Mouse (Mus musculus) heart, postnatal 0 days (tissue): ENCODE data around the gene Polr3e. TPM values are rescaled to one million over a fixed set of nuclear protein-coding genes. Genes with fewer than 3 reads are reported as not detected.
A peak's percentile ranks its signal among the peaks of the same experiment; 100 is the strongest.
"Not testable (repeated sequence)": the region's sequence is repeated elsewhere in the genome, so short reads cannot be mapped to it uniquely, and the experiment has no call there.

Experiments
- ATAC-seq: fragments of 200-750 bp; cut with Nextera tagmentation; 2 replicates; pipeline ENCODE4 v1.8.0; 2017; ENCODE audit warnings: low read depth, moderate number of reproducible peaks, moderate library complexity; ENCODE audit not compliant: insufficient read depth
- DNase-seq: peaks from one replicate; pipeline ENCODE4 v3.0.0-alpha.2; 2016; ENCODE audit warnings: low spot score
- H3K27ac ChIP-seq: fragments of 300-500 bp; sonication (generic); 2 replicates; pipeline ENCODE4 v1.5.1; 2014; ENCODE audit warnings: low read depth, mild to moderate bottlenecking
- H3K27me3 ChIP-seq: fragments of 300-500 bp; sonication (generic); 2 replicates; pipeline ENCODE4 v1.6.1; 2014; ENCODE audit warnings: low read length, mixed read lengths; ENCODE audit not compliant: control insufficient read depth, insufficient read depth
- H3K36me3 ChIP-seq: fragments of 300-500 bp; sonication (generic); replicated peaks from 2 replicates; pipeline ENCODE4 v1.6.1; 2014; ENCODE audit warnings: low read length, mixed read lengths; ENCODE audit not compliant: control insufficient read depth, insufficient read depth
- H3K4me1 ChIP-seq: fragments of 300-500 bp; sonication (generic); 2 replicates; pipeline ENCODE4 v1.6.1; 2014; ENCODE audit warnings: antibody characterized with exemption; ENCODE audit not compliant: control insufficient read depth, insufficient read depth
- H3K4me2 ChIP-seq: fragments of 300-500 bp; sonication (generic); 2 replicates; pipeline ENCODE4 v1.6.1; 2014; ENCODE audit warnings: low read depth, mild to moderate bottlenecking, low read length, moderate library complexity
- H3K4me3 ChIP-seq: fragments of 300-500 bp; sonication (generic); 2 replicates; pipeline ENCODE4 v1.5.1; 2014; ENCODE audit warnings: low read depth, low read length
- H3K9ac ChIP-seq: fragments of 300-500 bp; sonication (generic); replicated peaks from 2 replicates; pipeline ENCODE4 v1.6.1; 2014; ENCODE audit warnings: low read depth, low read length, mixed read lengths
- H3K9me3 ChIP-seq: fragments of 300-500 bp; sonication (generic); replicated peaks from 2 replicates; pipeline ENCODE4 v1.6.1; 2016; ENCODE audit warnings: low read length; ENCODE audit not compliant: control insufficient read depth
- CTCF ChIP-seq: IDR thresholded peaks from 2 replicates; pipeline ENCODE4 v1.5.1; 2016; ENCODE audit warnings: antibody characterized with exemption, control low read depth, low read depth
- EP300 ChIP-seq: IDR thresholded peaks from 2 replicates; pipeline ENCODE4 v1.6.1; 2016; ENCODE audit warnings: antibody characterized with exemption, low read depth
- WGBS: fragments of 180-500 bp; shearing (Covaris S2); extraction: QIAGEN DNeasy Blood & Tissue Kit; methylation state at CpG from one replicate; pipeline ENCODE4 v1.1.7; 2014; 5-methylcytosine and 5-hydroxymethylcytosine counted together
- polyA plus RNA-seq: library from polyadenylated mRNA; unstranded; fragments of >200 nt; fragmentation: Nextera tagmentation; extraction: Ambion mirVana; gene quantifications from 2 replicates; pipeline ENCODE4 v1.2.1, GENCODE M21; 2015
- total RNA-seq: library from RNA; depleted of rRNA; stranded (reverse); fragments of >200 nt; gene quantifications from 2 replicates; pipeline ENCODE4 v1.2.3, GENCODE M21; 2014; ENCODE audit warnings: low replicate concordance

Polr3e gene
- total and polyA plus RNA-seq, 2 experiments from 2014 or later: 12.2 to 14.5 TPM

- no peaks in the 10 kb centered on the region; the same call in 1 of the 2 replicates for H3K4me1 ChIP-seq
- H3K9me3 ChIP-seq: no peaks in the 10 kb centered on the region
- ATAC-seq (no peak), DNase-seq (no peak)
- WGBS: 59% methylated on average over 5 of the region's 5 CpGs
- peaks cover 16% of the 10 kb centered on the region for H3K36me3 ChIP-seq
- no peak for TF ChIP-seq EP300
- TF ChIP-seq CTCF: no peak
- H3K9ac ChIP-seq: no peak overlapping the region
- no peaks in the 10 kb centered on the region for H3K27me3 ChIP-seq
- H3K4me2 ChIP-seq: no peak overlapping the region
- H3K27ac ChIP-seq: no peak overlapping the region
- H3K4me3 ChIP-seq: no peak overlapping the region
These were observed 45.6 kb downstream of the Polr3e start for GRCm38 (mm10) chr7:120963126-120963525.

GRCm38 (mm10) chr7:120969221-120969620 lies 51.7 kb downstream of the Polr3e start:
- WGBS: 66% methylated on average over 7 of the region's 7 CpGs
- Histone ChIP-seq H3K27ac (no peak overlapping the region), H3K4me2 (no peak overlapping the region), H3K9me3 (no peaks in the 10 kb centered on the region), H3K27me3 (no peaks in the 10 kb centered on the region), H3K36me3 (0 out of 2 replicates have a peak, but pooled peaks cover 6% of the 10 kb centered on the region), H3K4me1 (no peaks in the 10 kb centered on the region), H3K4me3 (no peak overlapping the region), H3K9ac (no peak overlapping the region)
- ATAC-seq: no peak
- DNase-seq: no peak
- TF ChIP-seq CTCF (no peak), EP300 (no peak)

GRCm38 (mm10) chr7:120970112-120970511 lies 52.6 kb downstream of the Polr3e start:
- H3K4me1 ChIP-seq: peaks cover 3% of the 10 kb centered on the region; the same call in 1 of the 2 replicates
- H3K9me3 ChIP-seq: no peaks in the 10 kb centered on the region
- H3K27ac ChIP-seq: no peak overlapping the region
- TF ChIP-seq CTCF: no peak
- TF ChIP-seq EP300: no peak
- 45% methylated on average over 5 of the region's 5 CpGs for WGBS
- no peak overlapping the region for H3K4me2 ChIP-seq
- H3K4me3 ChIP-seq: no peak overlapping the region
- H3K9ac ChIP-seq: no peak overlapping the region
- no peak for ATAC-seq
- H3K36me3 ChIP-seq: 0 out of 2 replicates have a peak, but pooled peaks cover 6% of the 10 kb centered on the region
- H3K27me3 ChIP-seq: no peaks in the 10 kb centered on the region
- DNase-seq: no peak

GRCm38 (mm10) chr7:120972471-120972870 lies 54.9 kb downstream of the Polr3e start:
- not testable (repeated sequence) for H3K9ac ChIP-seq, DNase-seq, H3K36me3 ChIP-seq, H3K4me2 ChIP-seq, H3K4me3 ChIP-seq, H3K27ac ChIP-seq, H3K9me3 ChIP-seq, H3K27me3 ChIP-seq, ATAC-seq, H3K4me1 ChIP-seq
- 71% methylated on average over 2 of the region's 2 CpGs for WGBS

GRCm38 (mm10) chr7:120974001-120974400 lies 56.5 kb downstream of the Polr3e start:
- Histone ChIP-seq H3K36me3 (0 out of 2 replicates have a peak, but pooled peaks cover 1% of the 10 kb centered on the region), H3K4me2 (peak overlapping the region; percentile 6; the same call in 1 of the 2 replicates), H3K27me3 (no peaks in the 10 kb centered on the region), H3K9ac (no peak overlapping the region), H3K27ac (no peak overlapping the region; the same call in 1 of the 2 replicates), H3K4me3 (no peak overlapping the region), H3K4me1 (peaks cover 3% of the 10 kb centered on the region; the same call in 1 of the 2 replicates), H3K9me3 (no peaks in the 10 kb centered on the region)
- TF ChIP-seq EP300 (no peak), CTCF (no peak)
- 57% methylated on average over 3 of the region's 3 CpGs for WGBS
- no peak for ATAC-seq
- no peak for DNase-seq

GRCm38 (mm10) chr7:120977063-120977462 lies 59.5 kb downstream of the Polr3e start:
- ATAC-seq (peak; percentile 58), DNase-seq (peak; percentile 56)
- Histone ChIP-seq H3K9me3 (no peaks in the 10 kb centered on the region), H3K36me3 (no peaks in the 10 kb centered on the region), H3K27ac (peak overlapping the region; percentile 80), H3K4me3 (no peak overlapping the region), H3K27me3 (no peaks in the 10 kb centered on the region), H3K4me2 (no peak overlapping the region), H3K9ac (no peak overlapping the region), H3K4me1 (peaks cover 3% of the 10 kb centered on the region; the same call in 1 of the 2 replicates)
- no peak for TF ChIP-seq EP300
- TF ChIP-seq CTCF: no peak
- WGBS: 37% methylated on average over 7 of the region's 7 CpGs
